Mouse (Mus musculus) c-Kit-positive CD71-positive TER-119-positive erythroid progenitor cells, embryonic 14.5 days (primary cell): ENCODE measurements around the gene 2510009E07Rik.

Experiments used
- DNase-seq: peaks from one replicate; pipeline ENCODE4 v3.0.0-alpha.2; 2013; ENCODE audit warnings: low spot score

The 2510009E07Rik gene

GRCm38 (mm10) chr16:21636156-21636853 is 58.2 kb downstream of the 2510009E07Rik start:
- no peak for DNase-seq

GRCm38 (mm10) chr16:21634460-21634859 is 60.0 kb downstream of the 2510009E07Rik start:
- DNase-seq = no peak

GRCm38 (mm10) chr16:21631815-21632222 is 62.6 kb downstream of the 2510009E07Rik start:
- DNase-seq = no peak

GRCm38 (mm10) chr16:21630614-21631013 is 63.9 kb downstream of the 2510009E07Rik start:
- DNase-seq = no peak

GRCm38 (mm10) chr16:21628061-21628591 is 66.3 kb downstream of the 2510009E07Rik start:
- DNase-seq = no peak

GRCm38 (mm10) chr16:21627248-21627647 is 67.2 kb downstream of the 2510009E07Rik start:
- no peak for DNase-seq

- DNase-seq = no peak
Measured at GRCm38 (mm10) chr16:21625784-21626634, 68.5 kb downstream of the 2510009E07Rik start.

- DNase-seq = no peak
Measured at GRCm38 (mm10) chr16:21620630-21621029, 73.8 kb downstream of the 2510009E07Rik start.

GRCm38 (mm10) chr16:21615802-21616201 is 78.7 kb downstream of the 2510009E07Rik start:
- peak; percentile 8 for DNase-seq

GRCm38 (mm10) chr16:21610473-21610872 is 84.0 kb downstream of the 2510009E07Rik start:
- DNase-seq = no peak

- DNase-seq = no peak
Measured at GRCm38 (mm10) chr16:21608176-21608865, 86.1 kb downstream of the 2510009E07Rik start.

- DNase-seq = no peak
Measured at GRCm38 (mm10) chr16:21607651-21608040, 86.8 kb downstream of the 2510009E07Rik start.

GRCm38 (mm10) chr16:21607021-21607650 is 87.3 kb downstream of the 2510009E07Rik start:
- DNase-seq = no peak

- no peak for DNase-seq
Measured at GRCm38 (mm10) chr16:21606249-21607020, 88.0 kb downstream of the 2510009E07Rik start.

- DNase-seq = no peak
Measured at GRCm38 (mm10) chr16:21604354-21604753, 90.1 kb downstream of the 2510009E07Rik start.
